In the genomic region with DNA sequence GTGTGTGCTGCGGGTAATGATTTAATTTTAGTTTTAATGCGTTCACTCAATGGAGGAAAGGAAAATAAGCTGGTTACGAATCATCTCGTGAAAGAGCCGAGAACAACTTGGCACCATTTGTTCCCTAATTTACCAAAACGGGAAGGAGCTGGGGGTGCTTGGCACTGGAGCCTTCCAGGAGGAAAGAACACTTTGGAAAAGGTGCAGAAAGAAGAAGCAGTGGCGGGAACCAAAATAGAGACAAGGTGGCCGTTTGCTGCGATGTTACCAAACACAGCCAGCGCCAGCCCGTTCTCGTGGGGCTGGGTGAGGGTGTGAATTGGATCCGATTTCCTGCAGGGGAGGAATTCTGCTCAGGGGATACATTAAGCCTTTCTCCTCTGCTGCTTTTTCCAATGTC, we compare ENCODE assay signal across 11 mouse cellular contexts. TPM values are rescaled to one million over a fixed set of nuclear protein-coding genes. Genes with fewer than 3 reads are reported as not detected.
DNase-seq lines count a peak whose midpoint lies in the region; ATAC-seq and TF ChIP-seq lines count a peak whose summit lies in the region.
"Had no signal": no experiment of that assay in that cellular context is flagged by ENCODE, and none has a peak within 500 bp of the region (broad histone marks: within the 10 kb centered on the region; RNA-seq: fewer than 3 reads in every experiment).

No protein-coding gene starts in this region.

- H3K36me3 ChIP-seq in heart, embryonic 12.5 days, result no peaks in the 10 kb centered on the region
- H3K36me3 ChIP-seq in heart, adult 2 months (ENCODE audit: control insufficient read depth, insufficient read depth, low read length), result no peaks in the 10 kb centered on the region
- H3K36me3 ChIP-seq in forebrain, embryonic 14.5 days (ENCODE audit: control insufficient read depth, insufficient read depth, low read length), result no peaks in the 10 kb centered on the region
- H3K36me3 ChIP-seq in midbrain, embryonic 16.5 days (ENCODE audit: control insufficient read depth, insufficient read depth, low read length), result no peaks in the 10 kb centered on the region
- H3K36me3 ChIP-seq in thymus, adult 2 months (ENCODE audit: control insufficient read depth, insufficient read depth, low read length), result no peaks in the 10 kb centered on the region
- H3K36me3 ChIP-seq in stomach, postnatal 0 days (ENCODE audit: control insufficient read depth, insufficient read depth, low read length), result no peaks in the 10 kb centered on the region

- no peaks in the 10 kb centered on the region for H3K79me2 ChIP-seq in heart, adult 2 months (replicated peaks; ENCODE audit: control insufficient read depth, insufficient read depth, low read length)

- ATAC-seq in heart, embryonic 12.5 days (ENCODE audit: insufficient number of reproducible peaks, low FRiP score), result no peak
- ATAC-seq in forebrain, embryonic 14.5 days, result peak; percentile 37; the same call in 1 of the 2 replicates
- no peak for ATAC-seq in midbrain, embryonic 16.5 days
- no peak for ATAC-seq in stomach, postnatal 0 days (ENCODE audit: low FRiP score, low TSS enrichment)
- ATAC-seq: CD4-positive, CD25-positive, alpha-beta regulatory T cell, adult 4 months had no signal

- no peak overlapping the region; the same call in 1 of the 2 replicates for H3K9ac ChIP-seq in heart, embryonic 12.5 days
- H3K9ac ChIP-seq in heart, adult 2 months (ENCODE audit: low read depth, low read length), result no peak overlapping the region
- 0 out of 2 replicates have a peak overlapping the region, but pooled peaks have one; percentile 37 for H3K9ac ChIP-seq in forebrain, embryonic 14.5 days (ENCODE audit: low read length)
- no peak overlapping the region for H3K9ac ChIP-seq in midbrain, embryonic 16.5 days (ENCODE audit: low read depth, low read length)
- no peak overlapping the region for H3K9ac ChIP-seq in stomach, postnatal 0 days (ENCODE audit: low read length)

- WGBS in heart, embryonic 12.5 days, result 19% methylated on average over 13 of the region's 13 CpGs
- 24% methylated on average over 13 of the region's 13 CpGs for WGBS in heart, adult 2 months
- WGBS in forebrain, embryonic 14.5 days, result 14% methylated on average over 13 of the region's 13 CpGs
- 37% methylated on average over 13 of the region's 13 CpGs for WGBS in midbrain, embryonic 16.5 days
- WGBS in thymus, adult 2 months, result 56% methylated on average over 13 of the region's 13 CpGs
- WGBS in stomach, postnatal 0 days, result 34% methylated on average over 13 of the region's 13 CpGs

- no peak overlapping the region for H3K4me3 ChIP-seq in heart, embryonic 12.5 days
- H3K4me3 ChIP-seq in heart, adult 2 months, result no peak overlapping the region
- H3K4me3 ChIP-seq in forebrain, embryonic 14.5 days (ENCODE audit: low read depth, low read length), result no peak overlapping the region
- no peak overlapping the region for H3K4me3 ChIP-seq in midbrain, embryonic 16.5 days (ENCODE audit: low read depth, low read length)
- no peak overlapping the region for H3K4me3 ChIP-seq in thymus, adult 2 months (ENCODE audit: control insufficient read depth, insufficient read depth, low read length)
- no peak overlapping the region for H3K4me3 ChIP-seq in stomach, postnatal 0 days (ENCODE audit: low read depth, low read length)
- H3K4me3 ChIP-seq: megakaryocyte, embryonic 14.5 days had no signal

- no peak for TF ChIP-seq CTCF in heart, adult 2 months (IDR thresholded peaks at IDR 0.05)
- no peak for TF ChIP-seq CTCF in thymus, adult 2 months (IDR thresholded peaks at IDR 0.05; ENCODE audit: borderline replicate concordance, control insufficient read depth, extremely low read depth, insufficient read depth, low read length, poor library complexity)
- no peak for TF ChIP-seq CTCF in stomach, postnatal 0 days (IDR thresholded peaks at IDR 0.05; ENCODE audit: low read depth)

- TF ChIP-seq EP300 in heart, adult 2 months (IDR thresholded peaks at IDR 0.05; ENCODE audit: insufficient read depth, low read depth, low read length), result no peak
- TF ChIP-seq EP300 in stomach, postnatal 0 days (optimal IDR thresholded peaks at IDR 0.05), result no peak

- no peak for TF ChIP-seq POLR2A in heart, adult 2 months (IDR thresholded peaks at IDR 0.05; ENCODE audit: insufficient read depth, low read depth, low read length)
- no peak for TF ChIP-seq POLR2A in thymus, adult 2 months (IDR thresholded peaks at IDR 0.05; ENCODE audit: control insufficient read depth, extremely low read depth, insufficient read depth, low read length, poor library complexity)

- intact Hi-C loops in heart, adult 2 months (cut with DNase I), result no loop called here

- H3K4me2 ChIP-seq in heart, embryonic 12.5 days, result peak overlapping the region; percentile 47
- peak overlapping the region; percentile 36 for H3K4me2 ChIP-seq in forebrain, embryonic 14.5 days (ENCODE audit: low read length)
- peak overlapping the region; percentile 7 for H3K4me2 ChIP-seq in midbrain, embryonic 16.5 days (ENCODE audit: low read length)
- H3K4me2 ChIP-seq in stomach, postnatal 0 days (replicated peaks; ENCODE audit: low read depth), result no peak overlapping the region

- no peak overlapping the region for H3K27ac ChIP-seq in heart, embryonic 12.5 days (ENCODE audit: poor library complexity, severe bottlenecking)
- no peak overlapping the region for H3K27ac ChIP-seq in heart, adult 2 months
- H3K27ac ChIP-seq in forebrain, embryonic 14.5 days (ENCODE audit: low read depth, low read length), result peak overlapping the region; percentile 70; the same call in 1 of the 2 replicates
- H3K27ac ChIP-seq in midbrain, embryonic 16.5 days (ENCODE audit: low read length), result peak overlapping the region; percentile 19; the same call in 1 of the 2 replicates
- H3K27ac ChIP-seq in thymus, adult 2 months (ENCODE audit: control insufficient read depth, insufficient read depth, low read length), result no peak overlapping the region
- no peak overlapping the region for H3K27ac ChIP-seq in stomach, postnatal 0 days (replicated peaks)

- no peaks in the 10 kb centered on the region for H3K9me3 ChIP-seq in heart, embryonic 12.5 days (replicated peaks)
- H3K9me3 ChIP-seq in forebrain, embryonic 14.5 days (replicated peaks; ENCODE audit: control insufficient read depth, low read length), result no peaks in the 10 kb centered on the region
- H3K9me3 ChIP-seq in midbrain, embryonic 16.5 days (replicated peaks; ENCODE audit: control insufficient read depth, low read length, poor library complexity, severe bottlenecking), result no peaks in the 10 kb centered on the region
- no peaks in the 10 kb centered on the region for H3K9me3 ChIP-seq in stomach, postnatal 0 days (ENCODE audit: control insufficient read depth, low read length)

- DNase-seq in heart, adult 2 months, result no peak
- peak; percentile 82 for DNase-seq in forebrain, embryonic 14.5 days (ENCODE audit: low spot score)
- DNase-seq in left cerebral cortex, adult 18-20 months (ENCODE audit: low spot score in 2 of 2), result peak; percentile 58 to 70
- no peak for DNase-seq in thymus, postnatal 14 days
- no peak for DNase-seq in thymus, adult 2 months
- DNase-seq in stomach, postnatal 0 days (ENCODE audit: low spot score), result no peak

- no peaks in the 10 kb centered on the region for H3K27me3 ChIP-seq in heart, embryonic 12.5 days (replicated peaks)
- peaks cover 1% of the 10 kb centered on the region; the same call in 1 of the 2 replicates for H3K27me3 ChIP-seq in heart, adult 2 months (ENCODE audit: control insufficient read depth, insufficient read depth, low read length)
- no peaks in the 10 kb centered on the region for H3K27me3 ChIP-seq in forebrain, embryonic 14.5 days (replicated peaks; ENCODE audit: control insufficient read depth, insufficient read depth, low read length)
- H3K27me3 ChIP-seq in midbrain, embryonic 16.5 days (ENCODE audit: control insufficient read depth, insufficient read depth, low read depth, low read length), result no peaks in the 10 kb centered on the region
- no peaks in the 10 kb centered on the region for H3K27me3 ChIP-seq in thymus, adult 2 months (ENCODE audit: control insufficient read depth, insufficient read depth, low read length)
- H3K27me3 ChIP-seq in stomach, postnatal 0 days (ENCODE audit: control insufficient read depth, insufficient read depth, low read length), result no peaks in the 10 kb centered on the region
- H3K27me3 ChIP-seq: megakaryocyte, embryonic 14.5 days had no signal

- peaks cover 20% of the 10 kb centered on the region for H3K4me1 ChIP-seq in heart, embryonic 12.5 days (replicated peaks)
- H3K4me1 ChIP-seq in heart, adult 2 months (ENCODE audit: control insufficient read depth, insufficient read depth, low read length), result no peaks in the 10 kb centered on the region
- H3K4me1 ChIP-seq in forebrain, embryonic 14.5 days (ENCODE audit: control insufficient read depth, insufficient read depth, low read length), result peaks cover 20% of the 10 kb centered on the region
- peaks cover 27% of the 10 kb centered on the region for H3K4me1 ChIP-seq in midbrain, embryonic 16.5 days (ENCODE audit: control insufficient read depth, insufficient read depth, low read length)
- no peaks in the 10 kb centered on the region for H3K4me1 ChIP-seq in thymus, adult 2 months (replicated peaks; ENCODE audit: control insufficient read depth, insufficient read depth, low read length)
- no peaks in the 10 kb centered on the region for H3K4me1 ChIP-seq in stomach, postnatal 0 days (replicated peaks; ENCODE audit: control insufficient read depth, insufficient read depth)
- H3K4me1 ChIP-seq: megakaryocyte, embryonic 14.5 days had no signal

RNA-seq across cellular contexts. Expression of a gene that starts 38.5 kb away (rescaled TPM):
- polyA plus RNA-seq in heart, embryonic 12.5 days (2016; fragmentation: Nextera tagmentation; extraction: Ambion mirVana), result 1.1 and 1.4 TPM in 2 replicates
- under 1 TPM in 1 of 2 experiments, not detected in 1; 0.39 TPM for total RNA-seq in heart, adult 2 months (2021)
- polyA plus RNA-seq in heart, adult 2 months (2012; rRNA removed), result 0.23 and 0.41 TPM in 2 replicates
- polyA plus RNA-seq in forebrain, embryonic 14.5 days (2014; fragmentation: Nextera tagmentation; extraction: Ambion mirVana), result 9.2 and 10.4 TPM in 2 replicates
- total RNA-seq in left cerebral cortex, adult 18-20 months (2021), result 10 to 100 TPM; 22.4 to 27.9 TPM
- polyA plus RNA-seq in midbrain, embryonic 16.5 days (2015; fragmentation: Nextera tagmentation; extraction: Ambion mirVana), result 12.7 and 15.3 TPM in 2 replicates
- 6.1 and 6.3 TPM in 2 replicates for polyA plus RNA-seq in thymus, adult 2 months (2012; rRNA removed)
- 1.3 and 1.8 TPM in 2 replicates for polyA plus RNA-seq in stomach, postnatal 0 days (2015; fragmentation: Nextera tagmentation; extraction: Ambion mirVana)
- total RNA-seq: common myeloid progenitor, adult 5-6 weeks had no signal

Comparison
In these comparisons a context has a peak if more than half of its experiments do, and no peak if none do; other contexts are left out.
1. H3K27ac ChIP-seq: peak in forebrain, embryonic 14.5 days (single experiment) and midbrain, embryonic 16.5 days (single experiment); none in heart, embryonic 12.5 days (single experiment), heart, adult 2 months (single experiment), thymus, adult 2 months (single experiment) and stomach, postnatal 0 days (single experiment).
2. DNase-seq: peak in forebrain, embryonic 14.5 days (single experiment) and left cerebral cortex, adult 18-20 months (2 of 2); none in heart, adult 2 months (0 of 2), thymus, postnatal 14 days (single experiment), thymus, adult 2 months (single experiment) and stomach, postnatal 0 days (single experiment).